Mouse (Mus musculus) activated CD4-positive, CD25-positive, alpha-beta regulatory T cell, adult 4 months (primary cell): ENCODE results near the gene Rcsd1. TPM values are rescaled to one million over a fixed set of nuclear protein-coding genes. Genes with fewer than 3 reads are reported as not detected.

Experiments
- ATAC-seq: one replicate; pipeline ENCODE4 v1.8.0; 2017
- polyA plus RNA-seq, 2 experiments: library from polyadenylated mRNA; unstranded; fragments of 100-300 nt; shearing (Covaris generic); gene quantifications; one replicate each; pipeline ENCODE4 v1.2.1; 2017

The Rcsd1 gene
- polyA plus RNA-seq, 2 experiments from 2014 or later = 110 to 112 TPM

- ATAC-seq = peak; percentile 62
These were observed 8.4 kb upstream of the Rcsd1 start for GRCm38 (mm10) chr1:165717711-165718542.

GRCm38 (mm10) chr1:165716426-165716825 lies 6.9 kb upstream of the Rcsd1 start:
- no peak for ATAC-seq

GRCm38 (mm10) chr1:165713798-165714197 lies 4.2 kb upstream of the Rcsd1 start:
- ATAC-seq = no peak

GRCm38 (mm10) chr1:165711914-165712313 lies 2.4 kb upstream of the Rcsd1 start:
- peak; percentile 12 for ATAC-seq

- ATAC-seq = peak; percentile 24
These were observed 724 bp downstream of the Rcsd1 start for GRCm38 (mm10) chr1:165708686-165709380.

- ATAC-seq = peak; percentile 6
These were observed 1.8 kb downstream of the Rcsd1 start for GRCm38 (mm10) chr1:165707640-165708322.

- ATAC-seq = no peak
These were observed 2.3 kb downstream of the Rcsd1 start for GRCm38 (mm10) chr1:165707241-165707639.

- no peak for ATAC-seq
These were observed 3.1 kb downstream of the Rcsd1 start for GRCm38 (mm10) chr1:165706492-165706891.

GRCm38 (mm10) chr1:165705868-165706348 lies 3.6 kb downstream of the Rcsd1 start:
- ATAC-seq = peak; percentile 15

GRCm38 (mm10) chr1:165705368-165705767 lies 4.2 kb downstream of the Rcsd1 start:
- ATAC-seq = no peak

GRCm38 (mm10) chr1:165704841-165705240 lies 4.7 kb downstream of the Rcsd1 start:
- ATAC-seq = no peak

GRCm38 (mm10) chr1:165702221-165703031 lies 7.1 kb downstream of the Rcsd1 start:
- ATAC-seq = no peak

GRCm38 (mm10) chr1:165701562-165701961 lies 8.0 kb downstream of the Rcsd1 start:
- no peak for ATAC-seq

- ATAC-seq = peak; percentile 82
These were observed 8.5 kb downstream of the Rcsd1 start for GRCm38 (mm10) chr1:165700933-165701518.

GRCm38 (mm10) chr1:165700376-165700815 lies 9.2 kb downstream of the Rcsd1 start:
- ATAC-seq = peak; percentile 59

- no peak for ATAC-seq
These were observed 11.9 kb downstream of the Rcsd1 start for GRCm38 (mm10) chr1:165697701-165698100.

- ATAC-seq = no peak
These were observed 12.7 kb downstream of the Rcsd1 start for GRCm38 (mm10) chr1:165696870-165697269.

- ATAC-seq = no peak
These were observed 13.5 kb downstream of the Rcsd1 start for GRCm38 (mm10) chr1:165696040-165696439.

- no peak for ATAC-seq
These were observed 14.1 kb downstream of the Rcsd1 start for GRCm38 (mm10) chr1:165695392-165696014.

- ATAC-seq = no peak
These were observed 15.7 kb downstream of the Rcsd1 start for GRCm38 (mm10) chr1:165693856-165694255.

GRCm38 (mm10) chr1:165691516-165691915 lies 18.0 kb downstream of the Rcsd1 start:
- peak; percentile 78 for ATAC-seq
